Mouse (Mus musculus) megakaryocyte, embryonic 14.5 days (primary cell): Measurements from ENCODE around the gene Cdcp2. TPM values are rescaled to one million over a fixed set of nuclear protein-coding genes. Genes with fewer than 3 reads are reported as not detected.

Experiments
- H3K27me3 ChIP-seq: replicated peaks from 2 replicates; pipeline ENCODE3; 2012; ENCODE audit warnings: inconsistent platforms
- H3K36me3 ChIP-seq: replicated peaks from 2 replicates; pipeline ENCODE3; 2012; ENCODE audit warnings: low read length, inconsistent platforms, mixed read lengths
- H3K4me1 ChIP-seq: 2 replicates; pipeline ENCODE4 v1.6.1; 2012; ENCODE audit warnings: inconsistent platforms
- H3K4me3 ChIP-seq: replicated peaks from 2 replicates; pipeline ENCODE3; 2012; ENCODE audit warnings: moderate library complexity, mild to moderate bottlenecking, inconsistent platforms
- H3K9me3 ChIP-seq: 2 replicates; pipeline ENCODE4 v1.6.1; 2012; ENCODE audit warnings: inconsistent platforms
- FLI1 ChIP-seq: IDR thresholded peaks from 2 replicates; pipeline ENCODE4 v1.6.1; 2012; ENCODE audit warnings: low read length, inconsistent platforms, mixed read lengths
- GATA1 ChIP-seq: IDR thresholded peaks from 3 replicates; pipeline ENCODE4 v1.6.1; 2012; ENCODE audit warnings: mixed read lengths, low read length, inconsistent platforms, borderline replicate concordance
- polyA plus RNA-seq: library from polyadenylated mRNA; stranded (reverse); fragments of >175 nt; gene quantifications from 2 replicates; pipeline ENCODE4 v1.2.3, GENCODE M21; 2012; ENCODE audit warnings: low replicate concordance; ENCODE audit not compliant: insufficient read depth

The Cdcp2 gene
- polyA plus RNA-seq, 1 experiment = not detected

DNA sequence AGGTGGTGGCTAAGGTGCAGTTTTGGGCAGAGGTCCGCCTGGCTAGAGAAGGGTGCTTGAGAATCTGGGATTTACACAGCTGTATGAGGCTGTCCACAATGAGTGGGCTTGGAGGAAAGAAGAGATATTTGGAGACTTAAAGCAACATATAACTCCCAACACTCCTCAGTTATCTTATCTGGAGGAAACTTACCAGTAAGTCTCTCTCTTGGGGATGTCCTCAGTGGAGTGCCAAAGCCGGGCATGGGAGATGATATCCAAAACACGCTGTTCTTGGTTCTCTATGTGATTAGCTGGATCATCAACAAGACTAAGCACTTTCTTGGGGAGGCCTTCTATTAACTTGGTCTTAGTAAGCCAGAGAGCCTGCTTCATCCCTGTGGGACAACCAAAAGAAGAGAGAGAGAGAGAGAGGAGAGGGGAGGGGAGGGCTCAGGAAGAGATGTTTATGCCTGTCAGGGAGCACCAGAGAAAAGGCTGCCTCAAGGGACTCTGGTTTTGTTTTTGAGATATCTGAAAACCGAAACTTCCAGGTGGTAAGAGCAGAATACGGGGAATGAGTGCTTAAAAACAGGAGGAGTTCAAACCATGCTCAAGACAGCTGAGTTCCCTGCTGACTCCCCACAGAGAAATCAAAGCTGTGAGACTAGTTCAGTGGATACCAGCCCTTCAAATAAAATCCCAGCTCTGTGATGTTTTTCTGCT is 32.1 kb upstream of the Cdcp2 start:
- H3K36me3 ChIP-seq = peaks cover 48% of the 10 kb centered on the region

GRCm38 (mm10) chr4:107066252-107067124 is 30.2 kb upstream of the Cdcp2 start, which contains the start of the genes Mrpl37 and Cyb5rl:
TSS of gene Mrpl37 (minus strand) at chr4:107066868.
TSS of gene Cyb5rl (plus strand) at chr4:107066988.
- peaks cover 17% of the 10 kb centered on the region for H3K27me3 ChIP-seq
- no peaks in the 10 kb centered on the region for H3K9me3 ChIP-seq
- TF ChIP-seq FLI1 = no peak
- no peak for TF ChIP-seq GATA1
- peaks cover 35% of the 10 kb centered on the region for H3K4me1 ChIP-seq
- H3K4me3 ChIP-seq = peak within 1 kb of the TSS; percentile 98
- peaks cover 31% of the 10 kb centered on the region for H3K36me3 ChIP-seq

More for the DNA sequence above, 32.1 kb upstream of the Cdcp2 start:
- TF ChIP-seq GATA1 (no peak), FLI1 (no peak)
- no peaks in the 10 kb centered on the region for H3K9me3 ChIP-seq
- peaks cover 23% of the 10 kb centered on the region for H3K27me3 ChIP-seq
- H3K4me1 ChIP-seq = peaks cover 35% of the 10 kb centered on the region
- no peak overlapping the region for H3K4me3 ChIP-seq

DNA sequence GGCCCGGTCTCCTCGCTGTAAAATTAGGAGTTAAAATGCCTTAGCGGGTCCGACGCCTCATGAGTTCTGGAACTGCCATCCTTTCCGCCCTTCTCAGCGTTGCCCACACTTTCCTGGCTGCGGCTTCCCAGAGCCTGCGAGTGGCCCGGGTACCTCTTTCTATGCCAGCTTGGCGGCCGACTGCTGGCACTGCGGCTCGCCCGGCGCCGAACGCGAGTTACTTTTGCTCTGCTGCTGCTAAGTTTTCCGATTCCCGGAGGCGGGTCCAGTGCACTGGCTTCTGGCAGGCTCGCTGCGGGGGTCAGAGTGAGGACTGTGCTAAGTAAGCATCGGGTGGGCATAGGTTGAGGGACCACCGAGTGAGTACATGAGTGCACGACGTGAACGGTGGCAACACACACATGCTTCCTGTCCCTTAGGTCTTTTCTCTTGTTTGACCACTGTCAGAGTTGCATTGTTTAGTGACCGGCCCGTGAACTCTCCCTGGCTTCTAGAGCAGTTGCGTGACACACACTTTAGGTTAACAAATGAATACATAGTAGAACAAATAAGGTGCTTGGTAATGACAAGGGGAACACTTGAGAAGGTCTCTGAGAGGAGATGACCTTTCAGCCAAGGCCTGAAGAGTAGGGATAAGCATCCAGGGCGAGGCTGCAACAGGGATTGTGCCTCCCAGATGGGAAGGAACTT is 29.4 kb upstream of the Cdcp2 start:
- Histone ChIP-seq H3K4me1 (peaks cover 35% of the 10 kb centered on the region), H3K36me3 (peaks cover 24% of the 10 kb centered on the region), H3K9me3 (no peaks in the 10 kb centered on the region), H3K27me3 (peaks cover 20% of the 10 kb centered on the region), H3K4me3 (peak overlapping the region; percentile 98)
- TF ChIP-seq GATA1 (no peak), FLI1 (no peak)

DNA sequence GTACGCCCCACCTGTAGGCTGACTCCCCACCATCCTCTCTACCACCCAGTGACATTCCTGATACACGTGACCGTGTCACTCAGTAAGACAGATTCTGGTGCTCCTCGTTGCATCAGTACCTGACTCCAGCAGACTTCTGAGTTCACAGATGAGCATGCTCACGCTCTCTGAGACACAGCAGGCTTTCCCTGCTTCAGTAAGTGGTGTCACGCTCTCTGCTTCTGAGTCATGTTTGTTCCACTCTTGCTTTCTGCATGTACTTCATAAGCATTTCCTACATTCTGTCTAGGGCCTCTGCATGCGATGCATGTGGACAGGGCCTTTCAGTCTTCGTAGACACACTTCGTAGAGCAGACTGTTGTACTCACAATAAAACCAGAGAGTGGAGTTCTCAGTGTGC is 24.3 kb upstream of the Cdcp2 start:
- no peak overlapping the region for H3K4me3 ChIP-seq

DNA sequence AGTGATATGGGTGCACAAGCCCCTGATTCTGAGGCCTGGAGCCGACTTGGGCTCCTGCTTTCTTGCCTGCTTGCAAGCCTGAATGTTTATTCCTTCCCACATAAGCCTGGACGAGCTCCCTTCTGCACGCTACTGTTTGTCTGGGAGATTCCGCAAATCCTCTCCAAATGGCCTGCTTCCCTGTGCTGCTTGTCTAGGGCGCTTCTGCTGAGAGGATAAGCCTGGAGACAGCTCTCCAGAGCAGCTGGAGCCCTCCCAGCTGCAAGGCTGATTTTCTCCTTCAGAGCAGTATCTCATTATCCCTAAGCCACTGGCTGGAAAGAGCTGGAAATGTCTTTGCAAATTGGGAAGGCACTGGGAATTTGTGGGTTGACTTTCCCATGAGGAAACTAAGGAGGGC is 21.2 kb upstream of the Cdcp2 start:
- Histone ChIP-seq H3K9me3 (no peaks in the 10 kb centered on the region), H3K36me3 (peaks cover 2% of the 10 kb centered on the region), H3K27me3 (peaks cover 24% of the 10 kb centered on the region), H3K4me1 (peaks cover 16% of the 10 kb centered on the region), H3K4me3 (no peak overlapping the region)
- no peak for TF ChIP-seq FLI1
- TF ChIP-seq GATA1 = no peak

More for the DNA sequence above, 24.3 kb upstream of the Cdcp2 start:
- peaks cover 34% of the 10 kb centered on the region for H3K27me3 ChIP-seq
- peaks cover 13% of the 10 kb centered on the region for H3K4me1 ChIP-seq
- H3K36me3 ChIP-seq = peaks cover 2% of the 10 kb centered on the region
- TF ChIP-seq GATA1 (no peak), FLI1 (no peak)
- H3K9me3 ChIP-seq = no peaks in the 10 kb centered on the region

GRCm38 (mm10) chr4:107078894-107079293 is 17.8 kb upstream of the Cdcp2 start:
- TF ChIP-seq GATA1 (no peak), FLI1 (no peak)
- peaks cover 38% of the 10 kb centered on the region for H3K27me3 ChIP-seq
- no peaks in the 10 kb centered on the region for H3K9me3 ChIP-seq
- H3K4me1 ChIP-seq = peaks cover 43% of the 10 kb centered on the region
- no peak overlapping the region for H3K4me3 ChIP-seq
- no peaks in the 10 kb centered on the region for H3K36me3 ChIP-seq

- H3K4me3 ChIP-seq = no peak overlapping the region
- TF ChIP-seq GATA1 (no peak), FLI1 (no peak)
- H3K4me1 ChIP-seq = peaks cover 51% of the 10 kb centered on the region
- no peaks in the 10 kb centered on the region for H3K36me3 ChIP-seq
- no peaks in the 10 kb centered on the region for H3K9me3 ChIP-seq
- H3K27me3 ChIP-seq = peaks cover 42% of the 10 kb centered on the region
Observed at GRCm38 (mm10) chr4:107079716-107080115, 17.0 kb upstream of the Cdcp2 start.

- Histone ChIP-seq H3K4me1 (peaks cover 57% of the 10 kb centered on the region), H3K9me3 (no peaks in the 10 kb centered on the region), H3K27me3 (peaks cover 47% of the 10 kb centered on the region), H3K36me3 (no peaks in the 10 kb centered on the region), H3K4me3 (no peak overlapping the region)
- TF ChIP-seq FLI1 (no peak), GATA1 (no peak)
Observed at GRCm38 (mm10) chr4:107082185-107082584, 14.5 kb upstream of the Cdcp2 start.

DNA sequence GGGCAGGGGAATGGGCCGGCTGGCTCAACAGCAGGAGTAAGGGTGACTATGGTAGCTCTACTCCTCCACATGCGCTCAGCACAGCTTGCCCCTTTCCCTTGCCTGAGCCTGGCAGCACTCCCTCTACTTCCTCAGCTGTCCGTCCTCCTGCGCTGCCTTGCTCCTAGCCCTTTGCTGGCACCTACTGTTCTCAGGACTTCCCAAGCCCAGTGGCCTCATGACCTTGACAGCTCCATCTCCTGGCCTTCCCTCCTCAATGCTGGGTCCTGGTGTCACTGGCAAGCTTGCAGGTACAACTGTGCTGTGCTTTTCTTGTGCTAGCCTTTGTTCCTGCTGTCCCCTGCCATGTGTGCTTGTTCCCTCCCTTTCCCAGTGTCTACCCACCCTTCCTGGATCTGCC is 13.6 kb upstream of the Cdcp2 start:
- H3K27me3 ChIP-seq = peaks cover 49% of the 10 kb centered on the region
- H3K9me3 ChIP-seq = no peaks in the 10 kb centered on the region
- TF ChIP-seq GATA1 = no peak
- H3K4me3 ChIP-seq = peak overlapping the region; percentile 20
- H3K36me3 ChIP-seq = no peaks in the 10 kb centered on the region
- peaks cover 57% of the 10 kb centered on the region for H3K4me1 ChIP-seq
